Mouse (Mus musculus) erythroid progenitor cell, adult 5-6 weeks (primary cell): ENCODE measurements at regions not wholly inside any gene's neighbourhood (a gene's known extent, or its start where the extent isn't known, plus 50 kb on each side); places are given as distances from the start of the nearest gene placed in this dataset.

Experiments used
- ATAC-seq: replicated peaks from 2 replicates; pipeline ENCODE4 v1.8.0; 2016; ENCODE audit warnings: moderate number of reproducible peaks, mild to moderate bottlenecking, moderate TSS enrichment, inconsistent platforms; ENCODE audit not compliant: poor library complexity, low FRiP score, severe bottlenecking

DNA sequence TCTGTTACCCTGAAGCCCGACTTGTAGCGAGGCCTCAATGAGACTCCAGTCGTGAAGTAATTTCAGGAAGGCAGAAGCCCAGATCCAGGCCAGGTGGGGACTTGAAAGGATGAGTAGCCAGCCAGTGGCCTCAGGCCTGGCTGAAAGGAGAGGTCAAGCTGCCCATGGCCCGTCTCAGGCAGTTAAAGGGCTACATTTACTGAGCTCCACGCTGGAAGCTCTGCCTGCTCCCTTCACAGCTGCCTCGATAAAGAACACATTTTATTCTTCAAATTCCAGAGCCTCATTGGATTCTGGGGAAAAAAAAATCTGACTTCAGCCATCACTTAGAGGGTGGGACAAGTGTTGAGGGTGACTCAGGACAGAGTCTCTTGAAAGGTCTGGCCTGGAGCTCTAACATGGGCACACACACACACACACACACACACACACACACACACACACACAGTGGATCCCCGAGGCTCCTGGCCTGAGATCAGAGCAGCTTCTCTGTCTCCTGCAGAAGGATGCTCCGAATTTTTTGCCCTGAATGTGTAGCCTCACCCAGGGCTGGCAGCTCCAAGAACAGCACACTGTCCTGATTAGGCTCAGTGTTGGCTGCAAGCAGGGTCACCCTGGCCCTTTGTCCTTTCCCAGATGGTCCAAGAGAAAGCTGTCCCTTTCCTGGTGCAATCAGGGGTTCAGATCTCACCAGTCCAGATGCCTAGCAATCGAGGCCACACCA, 53.0 kb downstream of the Gadd45g start:
- no peak for ATAC-seq

- no peak for ATAC-seq
Measured at GRCm38 (mm10) chr13:51900043-51900440, 53.6 kb downstream of the Gadd45g start.

DNA sequence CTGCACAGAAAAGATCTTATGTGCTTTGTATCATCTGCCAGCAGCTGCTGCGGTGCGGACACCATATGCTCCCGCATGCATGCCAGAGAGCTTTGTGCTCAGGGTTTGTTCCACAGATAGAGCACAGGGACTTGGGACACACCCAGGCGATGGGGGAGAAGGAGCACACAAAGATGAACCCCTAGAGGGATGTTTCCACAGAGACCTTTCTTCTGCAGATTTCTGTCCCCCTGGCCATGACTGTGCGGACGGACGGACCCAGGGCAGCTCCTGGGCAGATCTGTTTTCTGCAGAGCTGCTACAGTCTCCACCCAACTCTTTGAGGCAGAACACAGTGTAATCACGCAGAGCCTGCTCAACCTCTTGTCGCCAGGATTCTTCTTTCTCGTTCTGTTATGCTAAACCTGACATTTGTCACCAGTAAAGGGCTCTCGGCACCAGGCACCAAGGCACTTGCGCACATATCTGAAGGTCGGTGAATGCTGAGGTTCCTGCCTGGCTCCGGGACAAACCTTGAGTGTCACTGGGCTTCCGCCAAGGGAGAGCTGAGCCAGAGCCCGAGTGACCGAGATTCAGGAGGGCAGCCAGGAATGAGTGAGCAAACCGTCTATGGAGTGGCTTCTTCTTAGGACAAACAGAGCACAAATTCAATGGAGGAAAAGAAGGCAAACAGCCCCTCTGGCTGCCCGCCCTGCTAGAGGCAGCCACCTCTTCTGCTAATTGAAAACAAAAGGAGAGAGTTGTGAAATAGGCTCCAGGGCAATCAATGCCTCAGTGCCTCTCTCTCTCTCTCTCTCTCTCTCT, 56.2 kb downstream of the Gadd45g start:
- ATAC-seq, result no peak

DNA sequence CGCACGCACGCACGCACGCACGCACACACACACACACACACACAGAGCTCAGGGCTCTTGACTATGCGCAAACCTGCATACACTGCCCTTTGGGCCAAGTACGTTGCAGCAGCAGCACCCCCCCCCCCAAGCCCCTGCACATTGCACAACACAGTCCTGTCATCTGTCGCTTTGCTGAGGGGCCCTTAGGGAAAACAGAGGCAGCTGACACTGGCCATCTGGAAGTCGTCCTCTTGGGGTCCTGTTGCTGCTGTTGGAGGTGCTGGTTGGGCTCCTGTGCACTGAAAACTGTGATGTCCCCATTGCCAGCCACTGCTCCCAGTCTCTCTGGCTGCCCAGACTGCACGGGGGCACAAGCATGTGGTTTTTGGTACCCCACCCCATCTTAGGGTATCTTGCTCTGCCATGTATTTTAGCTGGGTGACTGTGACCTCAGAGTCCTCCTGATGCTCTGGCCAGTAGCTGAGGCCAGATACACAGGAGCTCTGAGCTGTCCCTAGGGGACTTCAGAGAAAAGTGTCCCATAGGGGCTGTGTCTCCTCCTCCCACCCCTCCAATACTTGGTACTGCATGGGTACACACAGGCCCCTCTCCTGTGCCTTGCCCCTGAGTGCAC, 57.0 kb downstream of the Gadd45g start:
- no peak for ATAC-seq

- no peak for ATAC-seq
Measured at GRCm38 (mm10) chr13:51905270-51905669, 58.8 kb downstream of the Gadd45g start.

GRCm38 (mm10) chr13:51906103-51906502, 59.6 kb downstream of the Gadd45g start:
- no peak for ATAC-seq

DNA sequence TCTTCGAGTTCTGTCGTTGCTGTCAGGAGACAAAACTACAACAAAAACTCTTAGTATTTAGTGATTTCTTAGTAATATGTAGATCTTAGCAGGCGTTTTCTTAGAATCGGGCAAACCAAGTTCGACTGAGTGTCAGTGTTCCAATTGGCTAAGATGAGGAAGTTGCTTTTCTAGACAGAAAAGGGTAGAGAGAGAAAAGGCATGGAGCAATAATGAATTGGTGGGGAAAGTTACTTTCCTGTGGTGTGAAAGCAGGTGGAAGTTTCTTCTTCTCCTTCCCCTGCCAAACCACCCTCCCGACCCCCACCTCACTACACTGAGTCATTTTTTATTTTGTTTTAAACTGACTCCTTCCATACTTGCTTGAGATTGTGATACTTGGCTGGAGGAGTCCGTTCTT, 62.0 kb downstream of the Gadd45g start:
- no peak for ATAC-seq

DNA sequence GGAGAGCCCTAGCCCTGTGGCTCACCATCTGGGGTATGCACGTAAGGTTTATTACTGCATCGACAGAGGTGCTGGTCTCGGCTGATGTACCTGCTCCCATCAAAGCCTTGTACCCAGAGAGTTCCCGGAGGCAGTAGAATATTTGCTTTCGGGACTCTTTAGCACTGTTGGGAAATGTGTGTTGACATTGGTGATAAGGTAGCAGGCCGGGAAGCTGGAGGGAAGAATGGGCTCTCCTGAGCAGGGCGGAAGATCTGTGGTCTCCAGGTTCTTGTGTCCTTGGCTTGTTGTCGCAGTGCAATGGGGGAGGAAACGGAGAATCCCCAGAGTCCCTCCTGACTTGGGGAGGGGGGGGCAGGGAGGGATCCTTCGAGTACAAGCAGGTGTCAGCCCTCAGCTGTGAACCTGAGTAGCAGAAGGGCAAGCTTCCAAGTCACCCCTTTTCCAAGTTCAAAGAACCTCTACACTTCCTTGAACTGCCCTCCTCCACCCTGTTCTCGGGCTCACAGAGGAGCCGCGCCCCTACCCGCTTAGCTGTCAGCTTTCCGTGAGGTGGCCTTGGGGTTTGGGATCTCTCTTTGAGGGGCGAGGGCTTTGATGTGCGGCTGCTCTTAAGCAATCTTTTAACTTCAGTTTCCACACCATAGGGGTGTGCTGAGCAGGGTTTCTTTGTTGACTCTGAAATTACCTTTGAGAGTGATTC, 65.0 kb downstream of the Gadd45g start:
- no peak for ATAC-seq

DNA sequence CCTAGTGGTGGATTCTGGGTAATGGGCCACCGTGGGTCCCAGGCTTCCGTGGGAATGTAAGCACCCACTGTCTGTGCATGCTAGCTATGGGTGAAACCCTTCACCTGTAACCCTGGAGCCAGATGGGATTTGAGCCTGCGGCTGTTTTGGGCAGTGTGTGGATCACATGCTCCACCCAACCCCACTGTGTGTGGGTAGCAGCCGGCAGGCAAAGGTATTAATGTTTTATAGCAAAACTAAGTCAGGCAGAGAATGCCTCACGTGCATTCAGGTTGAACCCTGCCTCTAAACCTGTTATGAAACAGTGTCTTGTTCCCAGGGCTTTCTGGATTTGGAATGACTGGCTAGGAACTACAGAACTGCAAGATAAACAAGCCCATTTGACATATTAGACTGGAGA, 66.0 kb downstream of the Gadd45g start:
- ATAC-seq, result no peak

- ATAC-seq, result no peak
Measured at GRCm38 (mm10) chr13:51912994-51913393, 66.5 kb downstream of the Gadd45g start.

DNA sequence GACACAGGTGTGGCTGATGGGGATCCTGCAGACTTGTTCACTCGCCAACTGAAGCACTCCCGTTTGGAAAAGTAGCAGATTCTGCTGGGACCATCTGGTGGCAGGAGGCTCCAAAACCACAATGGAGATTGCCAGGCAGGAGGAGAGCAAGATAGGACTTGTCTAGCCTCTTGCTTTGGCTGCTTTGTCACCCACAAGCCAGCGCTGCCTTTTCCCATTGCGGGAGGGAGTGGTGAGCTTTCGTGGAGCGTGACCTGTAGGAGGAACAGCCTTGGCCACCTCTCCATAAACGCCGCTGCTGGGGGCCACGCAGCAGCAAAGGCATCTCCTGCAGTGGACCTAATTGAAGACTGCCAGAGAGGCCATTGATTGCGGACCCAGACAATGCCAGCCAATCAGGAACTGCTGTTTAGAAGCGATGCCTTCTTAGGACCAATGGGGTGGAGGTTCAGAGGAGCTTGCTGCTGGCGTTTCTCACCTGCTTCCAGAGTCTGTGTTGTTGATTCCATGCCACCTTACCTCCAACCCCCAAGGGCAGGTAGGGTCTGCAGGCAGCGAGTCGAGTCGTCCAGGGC, 70.3 kb downstream of the Gadd45g start:
- ATAC-seq, result no peak

DNA sequence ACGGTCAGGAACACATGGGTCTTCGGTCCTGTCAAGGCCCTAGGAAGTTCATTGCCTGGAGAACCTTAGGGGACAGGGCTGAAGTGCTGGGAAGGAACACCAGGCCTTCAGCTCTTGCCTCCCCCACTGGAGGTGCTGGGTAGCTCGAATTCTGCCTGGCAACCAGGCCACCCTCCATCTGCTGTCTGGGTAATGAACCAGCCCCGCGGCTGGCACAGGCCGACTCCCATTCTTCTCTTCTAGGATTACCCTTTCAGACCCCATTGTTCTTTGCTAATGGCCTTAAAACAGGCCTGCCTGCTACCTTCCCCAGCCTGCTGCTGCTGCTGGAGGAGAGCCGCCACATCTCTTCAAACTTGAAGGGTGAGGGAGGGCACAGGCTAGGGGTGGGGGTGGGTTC, 71.2 kb downstream of the Gadd45g start:
- no peak for ATAC-seq

DNA sequence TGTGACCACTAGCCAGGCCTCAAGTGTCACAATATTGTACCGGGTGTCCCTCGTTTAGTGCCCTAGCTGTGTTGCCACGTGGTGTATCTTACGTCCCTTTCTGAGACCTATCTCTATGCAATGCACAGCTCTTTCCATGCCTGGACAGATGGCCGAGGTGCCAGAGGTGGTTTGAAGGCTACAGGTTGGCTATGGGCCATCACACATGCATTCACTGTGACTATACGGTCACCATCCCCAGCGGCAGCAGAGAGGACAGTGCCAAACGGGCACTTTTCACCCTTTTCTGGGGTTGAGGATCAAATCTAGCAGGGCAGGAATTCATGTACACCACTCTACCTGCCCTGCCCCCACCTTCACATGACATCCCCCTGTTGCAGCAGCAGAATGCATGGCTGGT, 71.6 kb downstream of the Gadd45g start:
- no peak for ATAC-seq

DNA sequence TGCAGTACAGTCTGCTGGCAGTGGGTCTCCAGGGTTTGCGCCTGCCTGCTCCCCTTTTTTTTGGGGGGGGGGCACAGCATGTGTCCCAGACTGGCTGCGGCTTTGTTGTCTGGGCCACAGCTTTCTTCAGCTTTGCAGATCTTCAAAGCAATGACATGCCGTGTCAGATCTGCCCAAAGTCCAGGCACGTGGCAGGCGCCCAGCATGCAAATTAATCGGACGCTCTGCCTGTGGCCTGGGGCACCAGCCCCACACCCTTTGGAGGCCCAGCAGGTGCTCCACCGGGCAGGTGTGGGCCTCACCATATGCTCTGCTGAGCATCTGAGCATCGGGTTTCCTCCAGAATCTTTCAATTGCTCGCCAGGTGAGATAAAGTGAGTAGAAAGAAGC, 72.3 kb downstream of the Gadd45g start:
- no peak for ATAC-seq

- ATAC-seq, result no peak
Measured at GRCm38 (mm10) chr13:51919171-51919793, 72.8 kb downstream of the Gadd45g start.

DNA sequence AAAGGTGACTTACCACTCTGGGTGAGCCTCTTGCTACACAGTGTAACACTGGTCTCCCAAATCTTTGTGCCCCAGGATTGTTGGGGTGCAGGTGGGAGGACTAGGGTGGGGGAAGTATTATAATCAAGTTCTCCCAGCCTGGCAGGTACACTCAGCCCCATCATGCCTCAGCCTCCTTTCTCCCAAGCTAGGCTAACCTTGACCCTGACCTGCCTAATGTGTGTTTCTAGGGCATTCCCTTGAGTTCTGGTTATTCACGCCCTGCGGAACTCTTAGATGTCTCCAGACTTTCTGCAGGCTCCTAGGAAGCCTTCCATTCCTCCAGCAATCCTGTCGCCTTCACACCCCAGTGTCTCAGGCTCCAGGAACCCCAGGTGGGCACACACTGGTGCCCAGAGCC, 73.5 kb downstream of the Gadd45g start:
- no peak for ATAC-seq

DNA sequence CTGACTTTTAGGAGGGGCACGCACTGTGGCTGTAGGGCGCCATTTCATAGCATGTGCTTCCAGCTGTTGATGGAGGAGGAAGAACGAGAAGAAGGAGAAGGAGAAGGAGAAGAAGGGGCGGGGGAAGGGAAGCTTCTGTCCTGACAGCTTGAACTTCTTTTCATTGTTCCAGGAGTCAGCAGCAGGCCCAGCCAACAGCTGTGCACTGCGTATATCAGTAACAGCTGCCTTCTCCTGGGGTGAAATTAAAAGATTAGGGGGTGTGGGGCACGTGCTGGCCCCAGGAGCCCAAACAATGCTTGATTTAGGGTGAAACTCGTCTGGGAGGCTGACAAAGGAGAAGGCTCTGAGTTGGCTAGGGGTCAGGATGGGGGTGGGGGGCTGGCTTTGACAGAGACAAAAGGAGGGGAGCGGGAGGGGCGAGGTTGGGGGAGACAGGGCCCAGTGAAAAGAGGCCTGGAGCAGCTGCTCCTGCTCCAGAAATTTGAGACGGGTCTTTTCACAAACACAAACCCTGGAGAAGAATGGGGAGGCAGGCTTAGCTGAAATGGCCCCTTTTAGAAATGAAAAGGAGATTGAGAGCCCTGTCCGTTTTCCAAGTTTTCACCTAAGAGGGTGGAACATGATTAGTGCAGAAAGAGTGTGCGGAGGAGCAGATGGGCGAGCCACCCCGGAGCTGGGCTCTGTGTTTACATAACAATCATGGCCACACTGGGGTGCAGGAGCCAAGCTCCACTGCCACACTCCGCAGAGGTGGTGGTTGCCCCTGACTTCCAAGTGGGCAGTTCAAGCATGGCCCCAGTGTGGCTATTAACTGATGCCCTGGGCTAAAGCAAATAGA, 74.3 kb downstream of the Gadd45g start:
- no peak; the same call in 1 of the 2 replicates for ATAC-seq

DNA sequence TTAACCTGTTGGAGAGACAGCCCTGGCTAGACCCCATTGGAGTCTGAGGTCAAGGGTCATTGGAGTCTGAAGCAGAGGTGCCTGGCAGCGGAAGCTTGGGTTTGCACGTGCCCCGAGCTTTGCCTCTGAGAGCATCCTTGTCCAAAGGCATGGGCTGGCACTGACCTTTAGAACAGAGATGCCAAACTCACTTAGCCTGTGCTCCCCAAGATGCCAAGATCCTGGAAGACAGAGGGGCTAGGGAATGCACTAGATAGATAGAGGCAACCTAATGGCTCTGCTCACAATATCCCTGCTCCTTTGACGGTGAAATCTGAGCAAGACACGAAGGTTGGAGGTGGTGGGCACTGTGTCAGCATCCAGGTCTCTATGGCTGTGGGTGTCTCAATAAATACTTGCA, 75.1 kb downstream of the Gadd45g start:
- ATAC-seq, result no peak

DNA sequence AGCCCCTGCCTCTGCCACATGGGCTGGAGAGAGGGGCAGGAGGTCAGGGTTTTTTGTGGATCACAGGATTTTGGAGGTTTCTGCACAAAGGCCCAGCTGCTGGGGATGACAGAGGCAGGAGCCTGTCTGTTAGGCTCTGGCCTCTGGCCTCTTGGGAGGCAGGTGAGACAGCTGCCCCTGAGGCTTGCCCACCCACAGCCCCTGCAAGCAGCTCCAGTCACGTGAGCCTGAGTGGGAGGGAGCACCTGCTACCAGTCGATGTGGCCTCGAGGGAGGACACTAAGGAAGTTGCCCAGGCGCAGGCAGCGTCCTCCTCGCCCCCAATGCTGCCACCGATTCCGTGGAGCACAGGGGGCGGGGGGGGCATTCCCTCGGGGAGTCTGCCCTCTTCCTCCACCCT, 80.3 kb downstream of the Gadd45g start:
- no peak for ATAC-seq
